Mouse (Mus musculus): ENCODE measurements around the gene Aloxe3.

The Aloxe3 gene

GRCm38 (mm10) chr11:69125852-69125918, at the start of gene Aloxe3:
Gene Aloxe3 (plus strand): TSS chr11:69125896.
- no peak for DNase-seq (ENCODE audit: low spot score)

GRCm38 (mm10) chr11:69076572-69076971, 49.1 kb upstream of the Aloxe3 start:
- DNase-seq (ENCODE audit: low spot score): no peak

GRCm38 (mm10) chr11:69077316-69077715, 48.4 kb upstream of the Aloxe3 start:
- DNase-seq (ENCODE audit: low spot score): no peak

GRCm38 (mm10) chr11:69078041-69078440, 47.7 kb upstream of the Aloxe3 start:
- no peak for DNase-seq (ENCODE audit: low spot score)

- DNase-seq (ENCODE audit: low spot score): no peak
These were observed 46.8 kb upstream of the Aloxe3 start for GRCm38 (mm10) chr11:69078805-69079438.

- no peak for DNase-seq (ENCODE audit: low spot score)
These were observed 45.4 kb upstream of the Aloxe3 start for GRCm38 (mm10) chr11:69080102-69080854.

- DNase-seq (ENCODE audit: low spot score): no peak
These were observed 44.9 kb upstream of the Aloxe3 start for GRCm38 (mm10) chr11:69080855-69081222.

GRCm38 (mm10) chr11:69081613-69082012, 44.1 kb upstream of the Aloxe3 start:
- DNase-seq (ENCODE audit: low spot score): no peak

GRCm38 (mm10) chr11:69085608-69086007, 40.1 kb upstream of the Aloxe3 start:
- DNase-seq (ENCODE audit: low spot score): peak; percentile 39

- no peak for DNase-seq (ENCODE audit: low spot score)
These were observed 39.3 kb upstream of the Aloxe3 start for GRCm38 (mm10) chr11:69086390-69086789.

GRCm38 (mm10) chr11:69087082-69087481, 38.6 kb upstream of the Aloxe3 start:
- peak; percentile 68 for DNase-seq (ENCODE audit: low spot score)

GRCm38 (mm10) chr11:69087597-69087996, 38.1 kb upstream of the Aloxe3 start:
- peak; percentile 39 for DNase-seq (ENCODE audit: low spot score)

- peak; percentile 96 for DNase-seq (ENCODE audit: low spot score)
These were observed 37.4 kb upstream of the Aloxe3 start, which contains the start of gene Vamp2 for GRCm38 (mm10) chr11:69088103-69088855. Gene Vamp2 (plus strand): TSS chr11:69088490.

- no peak for DNase-seq (ENCODE audit: low spot score)
These were observed 36.7 kb upstream of the Aloxe3 start for GRCm38 (mm10) chr11:69088856-69089615.

- DNase-seq (ENCODE audit: low spot score): peak; percentile 60
These were observed 35.9 kb upstream of the Aloxe3 start for GRCm38 (mm10) chr11:69089616-69090290.

GRCm38 (mm10) chr11:69090367-69090766, 35.3 kb upstream of the Aloxe3 start:
- peak; percentile 54 for DNase-seq (ENCODE audit: low spot score)

GRCm38 (mm10) chr11:69091566-69092385, 33.9 kb upstream of the Aloxe3 start:
- DNase-seq (ENCODE audit: low spot score): peak; percentile 36

- peak; percentile 94 for DNase-seq (ENCODE audit: low spot score)
These were observed 33.3 kb upstream of the Aloxe3 start for GRCm38 (mm10) chr11:69092386-69092751.

- DNase-seq (ENCODE audit: low spot score): no peak
These were observed 32.8 kb upstream of the Aloxe3 start for GRCm38 (mm10) chr11:69092871-69093270.

- DNase-seq (ENCODE audit: low spot score): peak; percentile 31
These were observed 31.8 kb upstream of the Aloxe3 start for GRCm38 (mm10) chr11:69093856-69094255.

GRCm38 (mm10) chr11:69094697-69095429, 30.8 kb upstream of the Aloxe3 start, which contains the start of gene Per1:
Gene Per1 (plus strand): TSS chr11:69095217.
- DNase-seq (ENCODE audit: low spot score): peak; percentile 97
